Mouse (Mus musculus) hindbrain, embryonic 11.5 days (tissue): ENCODE data around the gene Plxna4. TPM values are rescaled to one million over a fixed set of nuclear protein-coding genes. Genes with fewer than 3 reads are reported as not detected.

Experiments
- ATAC-seq: fragments of 200-750 bp; cut with Nextera tagmentation; 2 replicates; pipeline ENCODE4 v1.8.0; 2017; ENCODE audit warnings: mild to moderate bottlenecking, moderate TSS enrichment, moderate library complexity; ENCODE audit not compliant: low FRiP score
- DNase-seq: peaks from one replicate; pipeline ENCODE4 v3.0.0-alpha.2; 2015; ENCODE audit warnings: low spot score
- H3K27ac ChIP-seq: fragments of 300-500 bp; sonication (generic); 2 replicates; pipeline ENCODE4 v1.5.1; 2014; ENCODE audit warnings: mild to moderate bottlenecking, low read depth, low read length
- H3K27me3 ChIP-seq: fragments of 300-500 bp; sonication (generic); 2 replicates; pipeline ENCODE4 v1.6.1; 2014; ENCODE audit warnings: mild to moderate bottlenecking, low read length, moderate library complexity, mixed read lengths; ENCODE audit not compliant: control insufficient read depth, insufficient read depth
- H3K36me3 ChIP-seq: fragments of 300-500 bp; sonication (generic); 2 replicates; pipeline ENCODE4 v1.6.1; 2014; ENCODE audit warnings: mild to moderate bottlenecking, low read length, moderate library complexity, mixed read lengths; ENCODE audit not compliant: control insufficient read depth, insufficient read depth
- H3K4me1 ChIP-seq: fragments of 300-500 bp; sonication (generic); replicated peaks from 2 replicates; pipeline ENCODE4 v1.6.1; 2014; ENCODE audit warnings: low read length, mixed read lengths; ENCODE audit not compliant: control insufficient read depth, insufficient read depth
- H3K4me2 ChIP-seq: fragments of 300-500 bp; sonication (generic); replicated peaks from 2 replicates; pipeline ENCODE4 v1.6.1; 2014; ENCODE audit warnings: mild to moderate bottlenecking, low read depth, low read length
- H3K4me3 ChIP-seq: fragments of 300-500 bp; sonication (generic); 2 replicates; pipeline ENCODE4 v1.5.1; 2014; ENCODE audit warnings: low read depth, low read length
- H3K9ac ChIP-seq: fragments of 300-500 bp; sonication (generic); 2 replicates; pipeline ENCODE4 v1.6.1; 2014; ENCODE audit warnings: low read depth, low read length
- H3K9me3 ChIP-seq: fragments of 300-500 bp; sonication (generic); 2 replicates; pipeline ENCODE4 v1.6.1; 2016; ENCODE audit warnings: low read length; ENCODE audit not compliant: control insufficient read depth
- WGBS: fragments of 180-500 bp; shearing (Covaris S2); extraction: QIAGEN DNeasy Blood & Tissue Kit; methylation state at CpG from one replicate; pipeline ENCODE4 v1.1.7; 2014; 5-methylcytosine and 5-hydroxymethylcytosine counted together
- polyA plus RNA-seq: library from polyadenylated mRNA; unstranded; fragments of >200 nt; fragmentation: Nextera tagmentation; extraction: Ambion mirVana; gene quantifications from 2 replicates; pipeline ENCODE4 v1.2.1, GENCODE M21; 2014

The Plxna4 gene
- polyA plus RNA-seq, 1 experiment from 2014 or later = 8.1 TPM

GRCm38 (mm10) chr6:32437219-32437618 is 150.8 kb downstream of the Plxna4 start:
- Histone ChIP-seq H3K4me3 (no peak overlapping the region), H3K9me3 (no peaks in the 10 kb centered on the region), H3K27ac (no peak overlapping the region), H3K36me3 (no peaks in the 10 kb centered on the region), H3K27me3 (no peaks in the 10 kb centered on the region), H3K4me1 (no peaks in the 10 kb centered on the region), H3K4me2 (no peak overlapping the region), H3K9ac (no peak overlapping the region)
- no peak for DNase-seq
- ATAC-seq = no peak
- WGBS = 80% methylated on average over 6 of the region's 6 CpGs

DNA sequence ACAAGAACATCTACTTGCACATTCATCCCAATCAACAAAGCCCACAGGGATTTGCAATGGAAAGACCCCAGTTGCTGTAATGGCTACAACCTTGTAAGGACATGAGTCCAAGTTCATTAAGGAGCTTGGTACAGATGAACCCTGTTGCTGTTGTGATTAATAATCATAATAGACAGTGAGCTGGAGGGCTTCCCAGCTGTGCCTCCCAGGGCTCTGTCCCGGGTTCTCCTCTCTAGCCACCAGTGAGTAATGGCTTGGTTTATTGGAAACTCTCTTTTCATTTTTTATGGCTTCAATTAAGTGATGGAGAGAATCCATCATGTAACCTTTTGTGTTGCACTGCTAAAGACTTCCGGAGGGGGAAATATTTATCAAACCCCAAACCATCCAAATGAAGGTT is 164.9 kb downstream of the Plxna4 start:
- Histone ChIP-seq H3K27ac (no peak overlapping the region), H3K9me3 (no peaks in the 10 kb centered on the region), H3K36me3 (no peaks in the 10 kb centered on the region), H3K4me3 (no peak overlapping the region), H3K4me1 (0 out of 2 replicates have a peak, but pooled peaks cover 3% of the 10 kb centered on the region), H3K9ac (no peak overlapping the region), H3K4me2 (no peak overlapping the region), H3K27me3 (no peaks in the 10 kb centered on the region)
- ATAC-seq (no peak), DNase-seq (no peak)
- 84% methylated on average over 2 of the region's 2 CpGs for WGBS

- no peaks in the 10 kb centered on the region for H3K9me3 ChIP-seq
- DNase-seq = no peak
- H3K36me3 ChIP-seq = no peaks in the 10 kb centered on the region
- no peak overlapping the region for H3K4me3 ChIP-seq
- H3K4me1 ChIP-seq = no peaks in the 10 kb centered on the region
- no peak overlapping the region for H3K27ac ChIP-seq
- H3K9ac ChIP-seq = no peak overlapping the region
- H3K27me3 ChIP-seq = no peaks in the 10 kb centered on the region
- H3K4me2 ChIP-seq = no peak overlapping the region
- 91% methylated on average over 3 of the region's 3 CpGs for WGBS
- ATAC-seq = no peak
Observed at GRCm38 (mm10) chr6:32420610-32421009, 167.4 kb downstream of the Plxna4 start.

DNA sequence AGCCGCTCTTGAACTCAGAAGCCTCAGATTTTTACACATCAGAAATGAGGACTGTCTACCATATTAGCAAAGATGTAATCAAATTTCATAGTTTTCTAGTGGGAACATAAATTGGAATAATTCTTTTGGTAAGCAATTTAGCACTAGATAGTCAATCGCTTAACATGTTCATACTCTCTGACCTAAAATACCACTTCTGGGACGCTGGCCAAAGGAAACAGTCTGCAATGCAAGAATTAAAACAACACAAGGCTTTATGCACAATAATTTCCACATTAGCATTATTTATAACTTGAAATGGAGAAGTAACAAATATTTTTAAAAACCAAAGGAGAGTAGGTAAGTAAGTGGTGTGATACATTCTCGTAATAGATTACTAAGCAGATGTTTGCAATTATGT is 170.6 kb downstream of the Plxna4 start:
- no peak overlapping the region for H3K9ac ChIP-seq
- no peaks in the 10 kb centered on the region for H3K27me3 ChIP-seq
- H3K36me3 ChIP-seq = no peaks in the 10 kb centered on the region
- WGBS = 96% methylated on average over 4 of the region's 4 CpGs
- H3K4me3 ChIP-seq = no peak overlapping the region
- ATAC-seq (no peak), DNase-seq (no peak)
- no peak overlapping the region for H3K27ac ChIP-seq
- no peaks in the 10 kb centered on the region for H3K9me3 ChIP-seq
- no peaks in the 10 kb centered on the region for H3K4me1 ChIP-seq
- no peak overlapping the region for H3K4me2 ChIP-seq

DNA sequence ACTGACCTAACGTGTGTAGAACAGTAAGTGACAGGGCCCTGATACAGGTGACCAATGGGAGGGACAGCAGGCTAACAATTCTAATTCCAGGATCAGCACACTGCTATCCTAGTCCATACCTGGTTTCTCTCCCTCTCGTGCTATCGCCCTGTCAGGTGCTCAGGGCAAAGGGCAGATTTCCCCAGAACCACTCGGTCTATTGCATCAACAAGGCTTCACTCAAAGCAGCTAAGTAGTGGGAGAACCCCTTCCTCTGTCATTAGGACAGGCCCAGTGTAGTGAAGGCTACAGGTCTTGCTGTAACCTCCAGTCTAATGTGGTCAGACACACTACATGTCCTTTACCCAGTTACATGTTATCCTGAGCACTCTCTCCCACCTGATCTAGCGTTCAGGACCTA is 176.7 kb downstream of the Plxna4 start:
- H3K4me1 ChIP-seq = no peaks in the 10 kb centered on the region
- H3K9ac ChIP-seq = no peak overlapping the region
- no peak overlapping the region for H3K4me3 ChIP-seq
- no peaks in the 10 kb centered on the region for H3K36me3 ChIP-seq
- no peaks in the 10 kb centered on the region for H3K27me3 ChIP-seq
- WGBS = 82% methylated on average over 5 of the region's 5 CpGs
- no peaks in the 10 kb centered on the region for H3K9me3 ChIP-seq
- H3K4me2 ChIP-seq = no peak overlapping the region
- DNase-seq (no peak), ATAC-seq (no peak)
- H3K27ac ChIP-seq = no peak overlapping the region

GRCm38 (mm10) chr6:32409625-32410024 is 178.4 kb downstream of the Plxna4 start:
- no peaks in the 10 kb centered on the region for H3K27me3 ChIP-seq
- H3K4me1 ChIP-seq = no peaks in the 10 kb centered on the region
- ATAC-seq = no peak
- no peak overlapping the region for H3K27ac ChIP-seq
- no peak overlapping the region for H3K4me2 ChIP-seq
- H3K9ac ChIP-seq = no peak overlapping the region
- H3K36me3 ChIP-seq = no peaks in the 10 kb centered on the region
- no peak overlapping the region for H3K4me3 ChIP-seq
- H3K9me3 ChIP-seq = no peaks in the 10 kb centered on the region
- 31% methylated on average over 1 of the region's 1 CpGs for WGBS
- no peak for DNase-seq

DNA sequence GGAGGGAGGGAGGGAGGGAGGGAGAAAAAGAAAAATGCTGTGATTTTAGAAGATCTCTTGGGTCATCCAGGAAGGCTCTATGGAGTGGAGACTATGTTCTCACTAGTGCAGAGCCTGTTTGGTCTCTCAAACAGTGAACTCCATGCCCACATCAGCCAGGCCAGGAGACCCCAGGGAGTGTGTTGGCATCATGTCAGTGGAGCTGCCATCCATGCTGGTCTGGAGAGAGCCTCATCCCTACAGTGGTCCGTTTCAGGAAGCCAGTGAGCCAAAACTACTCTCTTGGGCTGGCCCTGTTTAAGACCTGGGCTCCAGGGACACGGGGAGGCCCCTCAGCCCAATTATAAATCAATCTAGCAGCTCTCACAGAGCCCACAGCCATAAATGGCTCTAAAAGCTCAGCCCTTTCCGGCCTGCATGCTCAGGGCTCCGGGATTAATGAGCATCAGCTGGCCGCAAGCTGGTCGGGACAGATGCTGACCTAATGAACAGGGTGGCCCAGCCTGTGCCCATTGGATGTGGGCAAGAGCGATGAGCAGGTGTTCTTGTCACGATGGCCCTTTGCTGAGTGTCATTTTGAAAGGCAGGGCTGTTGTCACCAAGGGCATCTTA is 180.3 kb downstream of the Plxna4 start:
- Histone ChIP-seq H3K4me1 (no peaks in the 10 kb centered on the region), H3K36me3 (no peaks in the 10 kb centered on the region), H3K4me2 (no peak overlapping the region), H3K4me3 (no peak overlapping the region), H3K9ac (no peak overlapping the region), H3K27me3 (no peaks in the 10 kb centered on the region), H3K27ac (no peak overlapping the region), H3K9me3 (no peaks in the 10 kb centered on the region)
- DNase-seq (peak; percentile 62), ATAC-seq (peak; percentile 67; the same call in 1 of the 2 replicates)
- 55% methylated on average over 8 of the region's 8 CpGs for WGBS

GRCm38 (mm10) chr6:32406316-32407095 is 181.5 kb downstream of the Plxna4 start:
- Histone ChIP-seq H3K27ac (no peak overlapping the region), H3K4me2 (no peak overlapping the region), H3K36me3 (no peaks in the 10 kb centered on the region), H3K27me3 (no peaks in the 10 kb centered on the region), H3K4me3 (no peak overlapping the region), H3K4me1 (no peaks in the 10 kb centered on the region), H3K9me3 (no peaks in the 10 kb centered on the region), H3K9ac (no peak overlapping the region)
- ATAC-seq = no peak
- WGBS = 92% methylated on average over 20 of the region's 20 CpGs
- DNase-seq = no peak
